14 mouse cellular contexts compared by ENCODE assay signal in genomic region chr14:33525272-33525983, GRCm38 (mm10). TPM values are rescaled to one million over a fixed set of nuclear protein-coding genes. Genes with fewer than 3 reads are reported as not detected.
DNase-seq lines count a peak whose midpoint lies in the region; ATAC-seq and TF ChIP-seq lines count a peak whose summit lies in the region.
"Had no signal": no experiment of that assay in that cellular context is flagged by ENCODE, and none has a peak within 500 bp of the region (broad histone marks: within the 10 kb centered on the region; RNA-seq: fewer than 3 reads in every experiment).

No protein-coding gene starts in this region.

- H3K4me2 ChIP-seq in CH12.LX (ENCODE audit: insufficient read depth, low read depth, poor library complexity, severe bottlenecking) = no peak overlapping the region
- peak overlapping the region; percentile 33 for H3K4me2 ChIP-seq in midbrain, postnatal 0 days (ENCODE audit: low read depth, low read length, poor library complexity, severe bottlenecking)
- H3K4me2 ChIP-seq: liver, embryonic 13.5 days had no signal

- H3K4me3 ChIP-seq in CH12.LX (replicated peaks in 1 of 3; ENCODE audit: low read depth in 2 of 3, low read length in 2 of 3, poor library complexity in 1 of 3) = no peak overlapping the region
- peak overlapping the region; percentile 7; the same call in 1 of the 2 replicates for H3K4me3 ChIP-seq in midbrain, postnatal 0 days (ENCODE audit: low read depth, low read length)
- no peak overlapping the region for H3K4me3 ChIP-seq in heart, embryonic 10.5 days
- H3K4me3 ChIP-seq: liver, embryonic 13.5 days had no signal

- TF ChIP-seq CTCF in CH12.LX (conservative IDR thresholded peaks at IDR 0.05 in 1 of 2, IDR thresholded peaks at IDR 0.05 in 1 of 2; ENCODE audit: low read depth in 2 of 2, low read length in 2 of 2) = no peak
- TF ChIP-seq CTCF in midbrain, postnatal 0 days (IDR thresholded peaks at IDR 0.05) = no peak

- H3K79me2 ChIP-seq in CH12.LX (replicated peaks; ENCODE audit: control insufficient read depth, extremely low read depth, insufficient read depth, poor library complexity, severe bottlenecking) = no peaks in the 10 kb centered on the region

- no peaks in the 10 kb centered on the region for H3K36me3 ChIP-seq in CH12.LX (replicated peaks in 1 of 2; ENCODE audit: control insufficient read depth in 1 of 2, insufficient read depth in 1 of 2, low read length in 1 of 2)
- H3K36me3 ChIP-seq in midbrain, postnatal 0 days (ENCODE audit: insufficient read depth, low read length) = no peaks in the 10 kb centered on the region
- no peaks in the 10 kb centered on the region for H3K36me3 ChIP-seq in heart, embryonic 10.5 days
- H3K36me3 ChIP-seq: liver, embryonic 13.5 days had no signal

- no peak overlapping the region for H3K27ac ChIP-seq in CH12.LX (ENCODE audit: insufficient read depth, low read depth)
- peak overlapping the region; percentile 47 for H3K27ac ChIP-seq in midbrain, postnatal 0 days (ENCODE audit: low read depth, low read length)
- H3K27ac ChIP-seq in heart, embryonic 10.5 days = no peak overlapping the region
- H3K27ac ChIP-seq: liver, embryonic 13.5 days had no signal

- peak; percentile 60 for ATAC-seq in midbrain, postnatal 0 days (ENCODE audit: low FRiP score)
- ATAC-seq: Patski had no signal

- no peaks in the 10 kb centered on the region for H3K4me1 ChIP-seq in CH12.LX (ENCODE audit: control insufficient read depth in 1 of 2, insufficient read depth in 2 of 2)
- H3K4me1 ChIP-seq in midbrain, postnatal 0 days (ENCODE audit: insufficient read depth, low read length) = no peaks in the 10 kb centered on the region
- H3K4me1 ChIP-seq in heart, embryonic 10.5 days = no peaks in the 10 kb centered on the region
- H3K4me1 ChIP-seq: liver, embryonic 13.5 days had no signal

- peak; percentile 20 for DNase-seq in embryo, embryonic 11 days
- no peak for DNase-seq in embryo, embryonic 10 days (ENCODE audit: low spot score)
- no peak for DNase-seq in CH12.LX (ENCODE audit: extremely low read depth)
- peak; percentile 28 to 42 for DNase-seq in frontal cortex, postnatal 14 days (ENCODE audit: low spot score in 2 of 2)
- peak; percentile 74 for DNase-seq in midbrain, postnatal 0 days (ENCODE audit: low spot score)
- DNase-seq in ovary, adult 18-20 months (ENCODE audit: low spot score) = no peak
- no peak for DNase-seq in kidney, postnatal 25 days
- DNase-seq in heart, embryonic 10.5 days (ENCODE audit: low spot score) = no peak
- DNase-seq: adrenal gland, postnatal 36 days; kidney, adult 11 months; liver, embryonic 13.5 days had no signal

- TF ChIP-seq EP300 in CH12.LX (IDR thresholded peaks at IDR 0.05; ENCODE audit: low read length) = no peak

- in situ Hi-C loops in CH12.LX (cut with MboI; ENCODE audit: low pct_ligation_motif_present, low pct_unique_long_range_greater_than_20kb, low sequenced_read_pairs) = no loop called here

- H3K9ac ChIP-seq in CH12.LX (ENCODE audit: insufficient read depth, low read depth) = no peak overlapping the region
- no peak overlapping the region for H3K9ac ChIP-seq in midbrain, postnatal 0 days (replicated peaks; ENCODE audit: low read length, poor library complexity, severe bottlenecking)
- H3K9ac ChIP-seq: liver, embryonic 13.5 days had no signal

- H3K27me3 ChIP-seq in CH12.LX (replicated peaks) = peaks cover 26% of the 10 kb centered on the region
- H3K27me3 ChIP-seq in midbrain, postnatal 0 days (ENCODE audit: insufficient read depth, low read length) = no peaks in the 10 kb centered on the region
- no peaks in the 10 kb centered on the region for H3K27me3 ChIP-seq in heart, embryonic 10.5 days (ENCODE audit: insufficient read depth, poor library complexity, severe bottlenecking)
- H3K27me3 ChIP-seq: liver, embryonic 13.5 days; Patski had no signal

- dilution Hi-C loops in CH12.LX (cut with MboI; ENCODE audit: extremely low pct_ligation_motif_present, extremely low pct_unique_long_range_greater_than_20kb, low sequenced_read_pairs) = no loop called here

- no peak for TF ChIP-seq RAD21 in CH12.LX (IDR thresholded peaks at IDR 0.05; ENCODE audit: low read depth, low read length)

- no peaks in the 10 kb centered on the region for H3K9me3 ChIP-seq in CH12.LX (replicated peaks; ENCODE audit: low read length)
- H3K9me3 ChIP-seq in midbrain, postnatal 0 days (ENCODE audit: low read length) = no peaks in the 10 kb centered on the region
- H3K9me3 ChIP-seq in heart, embryonic 10.5 days = no peaks in the 10 kb centered on the region
- H3K9me3 ChIP-seq: liver, embryonic 13.5 days had no signal

- 39% methylated on average over 12 of the region's 12 CpGs for WGBS in midbrain, postnatal 0 days
- WGBS in heart, embryonic 10.5 days = 63% methylated on average over 12 of the region's 12 CpGs

- TF ChIP-seq POLR2A in CH12.LX (IDR thresholded peaks at IDR 0.05; ENCODE audit: low read depth, low read length) = no peak

TF ChIP-seq in CH12.LX, 34 proteins besides CTCF, POLR2A, EP300 and RAD21:
- peak; percentile 32 for TF ChIP-seq NRF1 (IDR thresholded peaks at IDR 0.05; ENCODE audit: low read depth, low read length)
- no peak for TF ChIP-seq ETS1 (conservative IDR thresholded peaks at IDR 0.05; ENCODE audit: low read depth, low read length)

RNA-seq across cellular contexts. Expression of gene Frmpd2, which starts 53.9 kb away (rescaled TPM):
- total RNA-seq in CH12.LX (2012; rRNA removed) (not detected in 2 replicates), CH12.LX (2014; rRNA removed) (not detected in 2 replicates)
- not detected in 2 replicates for polyA plus RNA-seq in CH12.LX (2012; ENCODE audit: insufficient read length, low read depth)
- 0.71 and 0.76 TPM in 2 replicates for total RNA-seq in midbrain, postnatal 0 days (2014; rRNA removed)
- 0.63 and 0.73 TPM in 2 replicates for polyA plus RNA-seq in midbrain, postnatal 0 days (2015; fragmentation: Nextera tagmentation; extraction: Ambion mirVana)
- 0.05 and 0.09 TPM in 2 replicates for polyA plus RNA-seq in heart, embryonic 10.5 days (2016; fragmentation: Nextera tagmentation; extraction: Ambion mirVana)
- total RNA-seq: adrenal gland, postnatal 36 days had no signal
- polyA plus RNA-seq: C2C12; heart, embryonic 14.5 days; liver, embryonic 13.5 days had no signal

Comparison
In these comparisons a context has a peak if more than half of its experiments do, and no peak if none do; other contexts are left out.
1. DNase-seq: peak in embryo, embryonic 11 days (single experiment), frontal cortex, postnatal 14 days (2 of 2) and midbrain, postnatal 0 days (single experiment); none in embryo, embryonic 10 days (single experiment), CH12.LX (single experiment), ovary, adult 18-20 months (single experiment), kidney, postnatal 25 days (0 of 2) and heart, embryonic 10.5 days (single experiment).